Mouse (Mus musculus): ENCODE data around the gene Lrpprc. TPM values are rescaled to one million over a fixed set of nuclear protein-coding genes. Genes with fewer than 3 reads are reported as not detected.

The Lrpprc gene
- polyA plus RNA-seq, 1 experiment from 2014 or later, result 52.3 TPM

DNA sequence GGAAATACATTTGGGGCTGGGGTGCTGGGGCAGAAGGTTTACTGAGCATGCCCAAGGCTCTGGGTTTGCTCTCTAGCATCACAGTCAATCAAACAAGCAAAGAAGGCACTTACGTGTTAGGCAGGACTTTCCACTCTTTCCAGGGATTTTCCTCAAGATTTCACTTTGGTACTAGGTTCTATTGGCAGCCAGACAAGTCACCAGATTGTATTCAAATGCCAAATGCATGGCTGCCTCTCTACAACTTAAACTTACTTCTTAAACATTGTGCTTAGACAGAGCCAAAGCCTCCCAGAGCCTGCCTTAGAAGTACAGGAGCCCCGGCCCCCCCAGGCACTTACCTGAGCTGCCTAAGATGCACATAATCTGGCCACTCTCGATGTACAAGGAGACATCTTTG, 108.9 kb downstream of the Lrpprc start:
- WGBS, result 84% methylated on average over 3 of the region's 3 CpGs
- no peak for ATAC-seq (ENCODE audit: low FRiP score)
- Histone ChIP-seq H3K4me3 (no peak overlapping the region), H3K27me3 (no peaks in the 10 kb centered on the region), H3K27ac (no peak overlapping the region), H3K36me3 (no peaks in the 10 kb centered on the region), H3K4me2 (replicated peaks) (no peak overlapping the region), H3K9ac (no peak overlapping the region), H3K9me3 (replicated peaks) (no peaks in the 10 kb centered on the region), H3K4me1 (0 out of 2 replicates have a peak, but pooled peaks cover 5% of the 10 kb centered on the region)

DNA sequence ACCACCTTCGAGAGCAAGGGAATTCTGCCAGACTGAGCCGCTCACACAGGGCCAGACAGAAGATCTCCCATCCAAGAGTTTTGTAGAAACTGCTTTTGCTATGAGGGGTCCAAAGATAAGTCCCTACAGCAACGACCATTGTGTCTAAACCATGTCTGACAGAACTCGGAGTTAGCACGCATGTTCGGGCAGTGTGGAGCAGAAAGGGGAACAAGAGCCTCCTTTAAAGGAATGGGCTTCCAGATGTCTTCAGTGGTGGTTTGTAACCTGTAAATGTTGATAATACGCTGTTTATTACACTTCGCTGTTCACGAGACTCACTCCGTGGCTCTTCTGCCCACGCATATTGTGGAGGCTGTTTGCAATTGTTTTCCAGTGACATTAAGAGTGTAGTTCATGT, 113.0 kb downstream of the Lrpprc start:
- no peak overlapping the region for H3K27ac ChIP-seq
- WGBS, result 94% methylated on average over 11 of the region's 11 CpGs
- H3K4me3 ChIP-seq, result no peak overlapping the region
- H3K9ac ChIP-seq, result no peak overlapping the region
- no peak for ATAC-seq (ENCODE audit: low FRiP score)
- H3K9me3 ChIP-seq (replicated peaks), result no peaks in the 10 kb centered on the region
- peaks cover 16% of the 10 kb centered on the region for H3K27me3 ChIP-seq
- peaks cover 13% of the 10 kb centered on the region for H3K4me1 ChIP-seq
- no peak overlapping the region for H3K4me2 ChIP-seq (replicated peaks)
- no peaks in the 10 kb centered on the region for H3K36me3 ChIP-seq

DNA sequence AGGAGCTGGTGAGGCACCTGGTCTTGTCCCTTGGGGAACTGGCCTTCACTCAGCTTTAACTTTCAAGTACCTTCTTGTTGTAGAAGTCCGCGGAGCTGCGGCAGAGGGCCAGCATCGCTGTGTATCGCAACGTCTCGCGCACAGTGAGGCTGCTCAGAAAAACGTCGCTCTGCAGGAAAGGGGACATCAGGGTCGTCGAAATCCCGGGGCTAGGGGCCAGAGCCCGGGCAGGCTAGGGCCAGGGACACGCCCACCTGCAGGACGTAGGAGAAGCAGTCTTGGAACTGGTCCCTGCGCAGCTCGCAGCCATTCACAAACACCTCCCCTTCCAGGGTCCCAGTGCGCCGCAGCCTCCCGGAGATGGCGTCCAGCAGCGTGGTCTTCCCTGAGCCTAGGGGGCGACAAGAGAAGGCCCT, 114.6 kb downstream of the Lrpprc start, which contains the start of gene Abcg8:
Gene Abcg8 (plus strand): TSS at position 352 of the 416 bp plus-strand sequence.
- no peak for ATAC-seq (ENCODE audit: low FRiP score)
- peaks cover 16% of the 10 kb centered on the region for H3K27me3 ChIP-seq
- H3K4me3 ChIP-seq, result peak within 1 kb of the TSS; percentile 35
- no peaks in the 10 kb centered on the region for H3K9me3 ChIP-seq (replicated peaks)
- H3K9ac ChIP-seq, result no peak within 1 kb of the TSS
- H3K36me3 ChIP-seq, result no peaks in the 10 kb centered on the region
- WGBS, result under 1% methylated on average over 24 of the region's 24 CpGs
- H3K4me1 ChIP-seq, result peaks cover 13% of the 10 kb centered on the region
- H3K27ac ChIP-seq, result no peak within 1 kb of the TSS
- peak within 1 kb of the TSS; percentile 64 for H3K4me2 ChIP-seq (replicated peaks)

- no peak overlapping the region for H3K4me3 ChIP-seq
- no peak overlapping the region for H3K27ac ChIP-seq
- no peaks in the 10 kb centered on the region for H3K36me3 ChIP-seq
- H3K9ac ChIP-seq, result no peak overlapping the region
- H3K9me3 ChIP-seq (replicated peaks), result no peaks in the 10 kb centered on the region
- H3K4me2 ChIP-seq (replicated peaks), result no peak overlapping the region
- ATAC-seq (ENCODE audit: low FRiP score), result no peak
- WGBS, result 61% methylated on average over 4 of the region's 4 CpGs
- peaks cover 13% of the 10 kb centered on the region for H3K4me1 ChIP-seq
- H3K27me3 ChIP-seq, result peaks cover 16% of the 10 kb centered on the region
Measured at GRCm38 (mm10) chr17:84675204-84675603, 115.4 kb downstream of the Lrpprc start.

DNA sequence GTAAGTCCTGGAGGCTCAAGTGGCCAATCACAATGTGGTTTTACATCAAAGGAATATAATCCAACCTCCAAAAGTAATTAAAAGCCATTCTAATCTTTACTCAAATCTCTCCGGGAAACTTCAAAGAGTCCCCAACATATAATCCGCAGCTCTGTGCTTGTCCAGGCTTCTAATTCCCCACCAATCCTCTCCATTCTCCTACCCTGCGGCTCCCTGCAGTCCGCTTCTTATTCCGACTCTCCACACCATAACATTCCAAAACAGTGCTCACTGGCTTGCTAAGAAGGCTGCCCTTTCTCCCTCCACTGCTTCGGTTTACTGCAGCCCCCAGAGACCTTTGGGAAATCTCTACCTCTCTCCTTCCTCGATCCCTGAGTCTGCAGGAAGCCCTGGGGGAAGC, 116.5 kb downstream of the Lrpprc start:
- ATAC-seq (ENCODE audit: low FRiP score), result no peak
- peaks cover 16% of the 10 kb centered on the region for H3K27me3 ChIP-seq
- H3K9me3 ChIP-seq (replicated peaks), result no peaks in the 10 kb centered on the region
- no peaks in the 10 kb centered on the region for H3K36me3 ChIP-seq
- H3K4me2 ChIP-seq (replicated peaks), result no peak overlapping the region
- WGBS, result 37% methylated on average over 7 of the region's 7 CpGs
- H3K4me3 ChIP-seq, result no peak overlapping the region
- peaks cover 13% of the 10 kb centered on the region for H3K4me1 ChIP-seq
- no peak overlapping the region for H3K9ac ChIP-seq
- H3K27ac ChIP-seq, result no peak overlapping the region

GRCm38 (mm10) chr17:84672376-84673369, 117.9 kb downstream of the Lrpprc start:
- Histone ChIP-seq H3K4me3 (no peak overlapping the region), H3K9ac (no peak overlapping the region), H3K9me3 (replicated peaks) (no peaks in the 10 kb centered on the region), H3K36me3 (no peaks in the 10 kb centered on the region), H3K4me1 (peaks cover 13% of the 10 kb centered on the region), H3K27me3 (peaks cover 16% of the 10 kb centered on the region), H3K27ac (no peak overlapping the region), H3K4me2 (replicated peaks) (no peak overlapping the region)
- 80% methylated on average over 16 of the region's 16 CpGs for WGBS
- no peak for ATAC-seq (ENCODE audit: low FRiP score)

GRCm38 (mm10) chr17:84667848-84668247, 122.7 kb downstream of the Lrpprc start:
- no peak for ATAC-seq (ENCODE audit: low FRiP score)

DNA sequence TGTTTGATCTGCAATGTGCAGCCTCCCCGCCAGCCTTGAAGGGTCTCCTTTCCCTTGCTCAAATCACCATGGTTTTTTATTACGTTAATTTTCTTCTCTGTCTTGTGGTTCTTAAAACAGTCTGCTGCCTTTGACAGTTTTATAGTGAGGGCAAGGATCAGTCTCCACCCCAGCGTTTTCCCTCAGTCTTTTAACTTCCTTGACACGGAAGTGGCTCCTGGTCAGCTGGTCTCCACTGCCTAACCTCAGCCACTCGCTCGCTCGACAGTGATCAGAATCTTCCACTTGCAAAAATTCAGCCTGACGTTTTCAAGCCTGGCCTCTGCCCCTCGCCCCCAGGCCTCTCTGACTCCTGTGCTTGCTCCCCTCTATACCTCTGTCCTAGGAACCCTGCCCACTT, 124.9 kb downstream of the Lrpprc start:
- WGBS, result 40% methylated on average over 9 of the region's 9 CpGs
- ATAC-seq (ENCODE audit: low FRiP score), result no peak
- H3K36me3 ChIP-seq, result no peaks in the 10 kb centered on the region
- no peak overlapping the region for H3K27ac ChIP-seq
- no peak overlapping the region for H3K9ac ChIP-seq
- no peaks in the 10 kb centered on the region for H3K4me1 ChIP-seq
- no peak overlapping the region for H3K4me2 ChIP-seq (replicated peaks)
- no peak overlapping the region for H3K4me3 ChIP-seq
- no peaks in the 10 kb centered on the region for H3K9me3 ChIP-seq (replicated peaks)
- H3K27me3 ChIP-seq, result no peaks in the 10 kb centered on the region

More at GRCm38 (mm10) chr17:84667848-84668247, 122.7 kb downstream of the Lrpprc start:
- no peak overlapping the region for H3K9ac ChIP-seq
- no peaks in the 10 kb centered on the region for H3K4me1 ChIP-seq
- 86% methylated on average over 3 of the region's 3 CpGs for WGBS
- no peak overlapping the region for H3K27ac ChIP-seq
- H3K4me2 ChIP-seq (replicated peaks), result no peak overlapping the region
- H3K27me3 ChIP-seq, result no peaks in the 10 kb centered on the region
- H3K9me3 ChIP-seq (replicated peaks), result no peaks in the 10 kb centered on the region
- no peaks in the 10 kb centered on the region for H3K36me3 ChIP-seq
- no peak overlapping the region for H3K4me3 ChIP-seq

GRCm38 (mm10) chr17:84665053-84665452, 125.5 kb downstream of the Lrpprc start:
- no peak for ATAC-seq (ENCODE audit: low FRiP score)
- Histone ChIP-seq H3K27ac (no peak overlapping the region), H3K4me1 (no peaks in the 10 kb centered on the region), H3K4me3 (no peak overlapping the region), H3K9me3 (replicated peaks) (no peaks in the 10 kb centered on the region), H3K27me3 (no peaks in the 10 kb centered on the region), H3K4me2 (replicated peaks) (no peak overlapping the region), H3K36me3 (no peaks in the 10 kb centered on the region), H3K9ac (no peak overlapping the region)
- 44% methylated on average over 10 of the region's 10 CpGs for WGBS

- no peaks in the 10 kb centered on the region for H3K9me3 ChIP-seq (replicated peaks)
- H3K4me1 ChIP-seq, result peaks cover 32% of the 10 kb centered on the region
- no peak overlapping the region for H3K4me3 ChIP-seq
- no peak overlapping the region for H3K27ac ChIP-seq
- no peak for ATAC-seq (ENCODE audit: low FRiP score)
- H3K27me3 ChIP-seq, result no peaks in the 10 kb centered on the region
- no peaks in the 10 kb centered on the region for H3K36me3 ChIP-seq
- 74% methylated on average over 8 of the region's 8 CpGs for WGBS
- no peak overlapping the region for H3K9ac ChIP-seq
- H3K4me2 ChIP-seq (replicated peaks), result no peak overlapping the region
Measured at GRCm38 (mm10) chr17:84658951-84659350, 131.6 kb downstream of the Lrpprc start.

DNA sequence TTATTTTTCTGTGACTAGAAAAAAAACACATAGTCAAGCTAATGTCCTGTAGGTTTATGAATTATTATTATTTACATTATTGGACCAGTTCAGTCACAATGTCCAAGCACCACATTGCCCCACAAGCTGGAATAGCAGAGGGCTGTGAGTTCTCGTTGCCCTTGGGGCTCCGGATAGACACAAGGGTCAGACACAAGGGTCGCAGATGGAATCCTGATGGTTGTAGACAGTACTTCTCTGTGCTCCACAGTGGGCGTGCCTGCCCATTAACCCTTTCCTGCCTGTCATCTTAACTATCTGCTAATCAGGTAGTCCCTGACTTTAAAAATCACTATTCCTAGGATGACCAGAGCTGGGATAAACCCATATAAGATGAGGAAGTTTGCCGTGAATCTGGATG, 132.4 kb downstream of the Lrpprc start:
- no peak overlapping the region for H3K9ac ChIP-seq
- no peaks in the 10 kb centered on the region for H3K9me3 ChIP-seq (replicated peaks)
- no peak overlapping the region for H3K4me2 ChIP-seq (replicated peaks)
- ATAC-seq (ENCODE audit: low FRiP score), result no peak
- H3K4me1 ChIP-seq, result peaks cover 32% of the 10 kb centered on the region
- WGBS, result 32% methylated on average over 5 of the region's 5 CpGs
- H3K36me3 ChIP-seq, result no peaks in the 10 kb centered on the region
- H3K27me3 ChIP-seq, result no peaks in the 10 kb centered on the region
- no peak overlapping the region for H3K4me3 ChIP-seq
- H3K27ac ChIP-seq, result no peak overlapping the region

GRCm38 (mm10) chr17:84657782-84658181, 132.8 kb downstream of the Lrpprc start:
- Histone ChIP-seq H3K9me3 (replicated peaks) (no peaks in the 10 kb centered on the region), H3K36me3 (no peaks in the 10 kb centered on the region), H3K4me3 (no peak overlapping the region), H3K4me1 (peaks cover 32% of the 10 kb centered on the region), H3K9ac (no peak overlapping the region), H3K27me3 (no peaks in the 10 kb centered on the region), H3K27ac (0 out of 2 replicates have a peak overlapping the region, but pooled peaks have one; percentile 24), H3K4me2 (replicated peaks) (no peak overlapping the region)
- no peak for ATAC-seq (ENCODE audit: low FRiP score)
- 60% methylated on average over 7 of the region's 7 CpGs for WGBS

DNA sequence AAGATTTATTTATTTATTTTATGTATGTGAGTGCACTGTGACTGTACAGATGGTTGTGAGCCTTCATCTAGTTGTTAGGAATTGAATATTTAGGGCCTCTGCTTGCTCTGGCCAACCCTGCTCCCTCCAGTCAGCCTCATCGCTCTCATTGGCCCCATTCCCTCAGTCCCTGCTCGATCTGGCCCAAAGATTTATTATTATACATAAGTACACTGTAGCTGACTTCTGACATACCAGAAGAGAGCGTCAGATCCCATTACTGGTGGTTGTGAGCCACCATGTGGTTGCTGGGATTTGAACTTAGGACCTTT, 133.2 kb downstream of the Lrpprc start:
- no peaks in the 10 kb centered on the region for H3K9me3 ChIP-seq (replicated peaks)
- H3K4me3 ChIP-seq, result no peak overlapping the region
- no peak overlapping the region for H3K9ac ChIP-seq
- H3K4me2 ChIP-seq (replicated peaks), result no peak overlapping the region
- H3K27ac ChIP-seq, result 0 out of 2 replicates have a peak overlapping the region, but pooled peaks have one; percentile 24
- no peaks in the 10 kb centered on the region for H3K36me3 ChIP-seq
- no peaks in the 10 kb centered on the region for H3K27me3 ChIP-seq
- ATAC-seq (ENCODE audit: low FRiP score), result peak; percentile 29; the same call in 1 of the 2 replicates
- H3K4me1 ChIP-seq, result peaks cover 32% of the 10 kb centered on the region
- 72% methylated on average over 3 of the region's 3 CpGs for WGBS
